Mouse (Mus musculus) megakaryocyte, embryonic 14.5 days (primary cell): ENCODE results near the gene Six6.

Source experiments
- FLI1 ChIP-seq: IDR thresholded peaks from 2 replicates; pipeline ENCODE4 v1.6.1; 2012; ENCODE audit warnings: low read length, inconsistent platforms, mixed read lengths
- GATA1 ChIP-seq: IDR thresholded peaks from 3 replicates; pipeline ENCODE4 v1.6.1; 2012; ENCODE audit warnings: mixed read lengths, low read length, inconsistent platforms, borderline replicate concordance

DNA sequence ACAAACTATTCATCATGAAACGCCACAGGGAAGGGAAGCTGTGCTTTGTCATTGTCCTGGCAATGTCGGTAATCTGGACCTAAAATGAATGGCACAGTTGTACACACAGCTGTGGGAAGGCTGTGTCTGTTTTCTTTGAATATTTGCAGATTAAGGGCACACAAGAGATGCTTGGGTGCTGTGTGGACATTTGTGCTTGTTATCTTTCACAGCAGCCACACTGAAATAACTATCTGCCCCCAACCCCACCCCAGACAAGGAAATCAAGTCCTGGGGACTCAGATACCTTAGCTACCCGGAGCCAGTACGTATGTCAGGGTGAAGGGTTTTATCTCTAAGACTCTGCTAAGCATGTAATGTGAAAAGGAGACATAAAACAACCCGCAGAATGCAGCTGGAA lies 39.5 kb downstream of the Six6 start:
- no peak for TF ChIP-seq GATA1
- no peak for TF ChIP-seq FLI1
